Mouse (Mus musculus): ENCODE data around the gene Mrpl51. TPM values are rescaled to one million over a fixed set of nuclear protein-coding genes. Genes with fewer than 3 reads are reported as not detected.

The Mrpl51 gene
- polyA plus RNA-seq, 1 experiment from 2014 or later: 132 TPM

DNA sequence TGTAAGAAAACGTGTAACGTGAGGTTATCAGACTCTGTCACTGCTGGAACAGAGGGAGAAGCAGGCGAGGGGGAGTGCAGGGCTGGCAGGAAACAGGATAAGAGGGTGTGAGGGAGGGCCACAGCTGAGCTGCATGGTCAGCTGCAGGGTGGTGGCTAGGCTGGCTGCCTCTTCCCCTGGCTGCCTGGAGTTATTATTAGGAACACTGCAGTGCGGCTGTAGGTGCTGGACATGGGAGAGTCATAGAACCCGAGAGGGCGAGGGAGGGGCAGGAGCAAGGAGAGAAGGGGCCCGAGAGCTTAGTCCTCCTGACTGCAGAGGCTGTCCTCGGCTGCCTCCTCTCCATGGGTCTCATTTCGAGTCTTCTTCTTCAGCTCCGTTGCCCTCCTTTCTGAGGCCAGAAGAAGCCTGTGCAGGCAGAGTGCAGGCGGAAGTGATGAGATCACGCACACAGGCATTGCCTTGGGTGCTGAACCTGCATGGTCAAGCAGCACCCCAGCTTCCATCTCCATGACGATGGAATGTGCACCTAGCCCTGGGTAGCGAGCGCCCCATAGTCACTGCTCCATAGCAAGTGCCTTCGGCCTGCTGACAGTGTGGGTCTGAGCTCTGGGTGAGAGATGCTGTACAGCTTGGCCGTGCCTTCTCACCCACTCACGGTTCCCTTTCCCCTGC is 43.2 kb upstream of the Mrpl51 start:
- ATAC-seq: no peak
- H3K4me3 ChIP-seq (ENCODE audit: low read depth, low read length): no peak overlapping the region
- peaks cover 19% of the 10 kb centered on the region for H3K36me3 ChIP-seq (ENCODE audit: control insufficient read depth, insufficient read depth, low read length)
- 0 out of 2 replicates have a peak overlapping the region, but pooled peaks have one; percentile 23 for H3K9ac ChIP-seq (ENCODE audit: low read depth, low read length)
- H3K9me3 ChIP-seq (replicated peaks; ENCODE audit: control insufficient read depth, low read length, poor library complexity, severe bottlenecking): no peaks in the 10 kb centered on the region
- no peaks in the 10 kb centered on the region for H3K27me3 ChIP-seq (ENCODE audit: control insufficient read depth, insufficient read depth, low read depth, low read length)
- no peak overlapping the region; the same call in 1 of the 2 replicates for H3K4me2 ChIP-seq (ENCODE audit: low read length)
- H3K27ac ChIP-seq (ENCODE audit: low read length): no peak overlapping the region
- WGBS: 73% methylated on average over 17 of the region's 18 CpGs
- H3K4me1 ChIP-seq (ENCODE audit: control insufficient read depth, insufficient read depth, low read length): peaks cover 38% of the 10 kb centered on the region

DNA sequence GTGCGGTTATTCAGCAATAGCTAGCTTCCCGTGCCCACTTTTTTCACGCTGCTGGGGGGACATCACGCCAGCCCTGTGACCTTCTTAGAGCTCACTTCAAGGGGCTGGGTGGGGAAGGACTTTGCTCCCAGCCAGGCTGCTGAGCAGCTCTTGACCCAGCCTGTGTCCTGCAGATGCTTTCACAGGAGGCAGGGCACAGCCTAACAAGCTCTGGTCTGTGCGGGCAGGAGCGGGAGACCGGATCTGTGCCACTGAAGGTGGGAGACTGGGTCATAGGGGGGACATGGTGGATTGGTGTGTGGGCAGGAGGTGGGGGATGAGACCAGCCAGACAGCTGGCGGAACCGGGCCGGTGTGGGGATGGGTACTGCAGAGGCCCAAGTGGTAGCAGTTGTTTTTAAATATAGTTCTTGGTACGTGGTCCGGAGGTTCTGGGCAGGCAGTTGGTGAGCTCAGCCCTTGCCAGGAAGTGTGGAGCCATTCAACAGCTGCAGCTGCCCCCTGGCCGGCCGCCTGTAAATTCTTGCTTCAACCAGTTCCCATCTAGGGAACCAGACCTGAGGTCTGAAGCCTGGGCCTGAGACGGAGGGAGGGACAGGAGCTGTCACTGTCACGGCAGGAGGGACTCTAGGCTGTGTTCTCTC is 42.6 kb upstream of the Mrpl51 start:
- H3K4me2 ChIP-seq (ENCODE audit: low read length): no peak overlapping the region; the same call in 1 of the 2 replicates

DNA sequence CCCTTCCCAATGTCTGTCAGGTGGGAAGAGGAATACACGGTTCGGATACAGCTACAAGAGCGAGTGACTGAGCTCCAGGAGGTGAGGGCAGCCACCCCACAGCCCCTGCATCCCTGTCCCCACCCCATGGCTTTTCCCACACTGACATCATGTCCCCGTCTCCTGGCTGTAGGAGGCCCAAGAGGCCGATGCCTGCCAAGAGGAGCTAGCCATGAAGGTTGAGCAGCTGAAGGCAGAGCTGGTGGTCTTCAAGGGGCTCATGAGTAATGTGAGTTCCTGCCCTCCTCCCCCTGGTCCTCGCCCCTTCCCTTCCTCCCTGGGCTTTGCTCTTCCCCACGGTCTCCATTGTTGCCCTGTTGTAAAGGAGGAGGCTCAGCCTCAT is 42.0 kb upstream of the Mrpl51 start:
- no peak overlapping the region for H3K27ac ChIP-seq (ENCODE audit: low read length)
- H3K36me3 ChIP-seq (ENCODE audit: control insufficient read depth, insufficient read depth, low read length): peaks cover 21% of the 10 kb centered on the region
- H3K4me3 ChIP-seq (ENCODE audit: low read depth, low read length): no peak overlapping the region
- no peak overlapping the region for H3K9ac ChIP-seq (ENCODE audit: low read depth, low read length)
- H3K27me3 ChIP-seq (ENCODE audit: control insufficient read depth, insufficient read depth, low read depth, low read length): no peaks in the 10 kb centered on the region
- no peak overlapping the region for H3K4me2 ChIP-seq (ENCODE audit: low read length)
- no peak for ATAC-seq
- no peaks in the 10 kb centered on the region for H3K9me3 ChIP-seq (replicated peaks; ENCODE audit: control insufficient read depth, low read length, poor library complexity, severe bottlenecking)
- 78% methylated on average over 7 of the region's 7 CpGs for WGBS
- H3K4me1 ChIP-seq (ENCODE audit: control insufficient read depth, insufficient read depth, low read length): peaks cover 35% of the 10 kb centered on the region

More for the DNA sequence above, 42.6 kb upstream of the Mrpl51 start:
- Histone ChIP-seq H3K4me1 (ENCODE audit: control insufficient read depth, insufficient read depth, low read length) (peaks cover 38% of the 10 kb centered on the region), H3K9ac (ENCODE audit: low read depth, low read length) (0 out of 2 replicates have a peak overlapping the region, but pooled peaks have one; percentile 23), H3K27me3 (ENCODE audit: control insufficient read depth, insufficient read depth, low read depth, low read length) (no peaks in the 10 kb centered on the region), H3K36me3 (ENCODE audit: control insufficient read depth, insufficient read depth, low read length) (peaks cover 21% of the 10 kb centered on the region), H3K9me3 (replicated peaks; ENCODE audit: control insufficient read depth, low read length, poor library complexity, severe bottlenecking) (no peaks in the 10 kb centered on the region), H3K4me3 (ENCODE audit: low read depth, low read length) (no peak overlapping the region), H3K27ac (ENCODE audit: low read length) (no peak overlapping the region)
- no peak for ATAC-seq
- WGBS: 82% methylated on average over 16 of the region's 16 CpGs

DNA sequence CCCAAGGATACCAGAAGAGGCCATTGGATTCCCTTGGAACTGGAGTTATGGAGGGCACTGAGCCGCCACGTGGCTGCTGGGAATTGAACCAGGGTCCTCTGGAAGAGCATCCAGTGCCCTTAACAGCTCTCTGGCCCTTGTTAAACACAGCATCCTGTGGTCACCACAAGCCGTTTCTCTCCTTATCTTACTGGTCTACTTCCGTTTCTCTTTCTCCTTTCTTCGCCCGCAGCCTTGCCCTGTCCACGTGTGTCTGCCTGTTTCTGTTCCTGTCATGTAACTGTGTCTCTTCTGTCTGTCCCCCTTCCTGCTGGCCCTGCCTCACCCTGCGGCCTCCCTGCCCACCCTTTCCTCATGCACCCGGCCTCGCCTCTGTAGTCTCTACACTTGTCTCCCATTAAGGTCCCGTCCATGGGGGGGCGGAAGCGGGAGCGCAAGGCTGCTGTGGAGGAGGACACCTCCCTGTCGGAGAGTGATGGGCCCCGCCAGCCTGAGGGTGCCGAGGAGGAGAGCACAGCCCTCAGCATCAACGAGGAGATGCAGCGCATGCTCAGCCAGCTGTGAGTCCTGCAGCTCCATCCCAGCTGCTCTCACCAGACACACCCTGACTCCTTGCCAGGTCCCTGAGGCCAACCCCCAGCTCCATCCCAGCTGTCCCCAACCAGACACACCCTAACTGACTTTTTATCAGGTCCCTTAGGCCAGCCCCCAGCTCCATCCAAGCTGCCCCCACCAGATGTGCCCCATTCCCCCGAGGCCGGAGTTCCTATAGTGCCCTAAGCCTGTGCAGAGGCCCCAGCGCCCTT is 39.2 kb upstream of the Mrpl51 start:
- no peak overlapping the region for H3K9ac ChIP-seq (ENCODE audit: low read depth, low read length)
- peaks cover 14% of the 10 kb centered on the region for H3K4me1 ChIP-seq (ENCODE audit: control insufficient read depth, insufficient read depth, low read length)
- H3K36me3 ChIP-seq (ENCODE audit: control insufficient read depth, insufficient read depth, low read length): peaks cover 21% of the 10 kb centered on the region
- H3K27me3 ChIP-seq (ENCODE audit: control insufficient read depth, insufficient read depth, low read depth, low read length): no peaks in the 10 kb centered on the region
- 83% methylated on average over 22 of the region's 22 CpGs for WGBS
- no peak overlapping the region for H3K4me3 ChIP-seq (ENCODE audit: low read depth, low read length)
- H3K27ac ChIP-seq (ENCODE audit: low read length): no peak overlapping the region
- no peaks in the 10 kb centered on the region for H3K9me3 ChIP-seq (replicated peaks; ENCODE audit: control insufficient read depth, low read length, poor library complexity, severe bottlenecking)
- ATAC-seq: no peak
- no peak overlapping the region for H3K4me2 ChIP-seq (ENCODE audit: low read length)

GRCm38 (mm10) chr6:125153018-125153389 is 38.6 kb upstream of the Mrpl51 start:
- Histone ChIP-seq H3K9me3 (replicated peaks; ENCODE audit: control insufficient read depth, low read length, poor library complexity, severe bottlenecking) (no peaks in the 10 kb centered on the region), H3K27me3 (ENCODE audit: control insufficient read depth, insufficient read depth, low read depth, low read length) (no peaks in the 10 kb centered on the region), H3K36me3 (ENCODE audit: control insufficient read depth, insufficient read depth, low read length) (peaks cover 21% of the 10 kb centered on the region), H3K4me3 (ENCODE audit: low read depth, low read length) (no peak overlapping the region), H3K4me2 (ENCODE audit: low read length) (no peak overlapping the region), H3K9ac (ENCODE audit: low read depth, low read length) (no peak overlapping the region), H3K27ac (ENCODE audit: low read length) (no peak overlapping the region), H3K4me1 (ENCODE audit: control insufficient read depth, insufficient read depth, low read length) (peaks cover 8% of the 10 kb centered on the region)
- ATAC-seq: no peak
- WGBS: 87% methylated on average over 5 of the region's 5 CpGs

- 93% methylated on average over 4 of the region's 4 CpGs for WGBS
These were observed 37.9 kb upstream of the Mrpl51 start for GRCm38 (mm10) chr6:125153682-125154081.

DNA sequence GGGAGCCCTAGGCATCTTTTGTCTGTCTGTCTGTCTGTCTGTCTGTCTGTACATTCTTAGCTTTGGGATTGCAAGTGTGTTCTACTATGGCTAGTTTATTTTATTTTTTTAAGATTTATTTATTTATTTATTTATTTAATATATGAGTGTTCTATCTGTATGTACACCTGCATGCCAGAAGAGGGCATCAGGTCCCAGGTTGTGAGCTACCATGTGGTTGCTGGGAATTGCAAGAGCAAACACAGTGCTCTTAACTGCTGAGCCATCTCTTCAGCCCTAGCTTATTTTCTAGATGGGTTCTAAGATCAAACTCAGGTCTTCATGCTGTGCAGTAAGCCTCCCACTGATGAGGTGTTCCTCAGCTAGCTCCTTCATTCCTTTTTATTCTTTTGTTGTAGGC is 37.1 kb upstream of the Mrpl51 start:
- Histone ChIP-seq H3K4me3 (ENCODE audit: low read depth, low read length) (no peak overlapping the region), H3K9ac (ENCODE audit: low read depth, low read length) (no peak overlapping the region), H3K36me3 (ENCODE audit: control insufficient read depth, insufficient read depth, low read length) (peaks cover 21% of the 10 kb centered on the region), H3K4me2 (ENCODE audit: low read length) (no peak overlapping the region), H3K4me1 (ENCODE audit: control insufficient read depth, insufficient read depth, low read length) (no peaks in the 10 kb centered on the region), H3K27me3 (ENCODE audit: control insufficient read depth, insufficient read depth, low read depth, low read length) (no peaks in the 10 kb centered on the region), H3K9me3 (replicated peaks; ENCODE audit: control insufficient read depth, low read length, poor library complexity, severe bottlenecking) (no peaks in the 10 kb centered on the region), H3K27ac (ENCODE audit: low read length) (no peak overlapping the region)
- ATAC-seq: peak; percentile 37; the same call in 1 of the 2 replicates

More at GRCm38 (mm10) chr6:125153682-125154081, 37.9 kb upstream of the Mrpl51 start:
- no peaks in the 10 kb centered on the region for H3K27me3 ChIP-seq (ENCODE audit: control insufficient read depth, insufficient read depth, low read depth, low read length)
- H3K36me3 ChIP-seq (ENCODE audit: control insufficient read depth, insufficient read depth, low read length): peaks cover 21% of the 10 kb centered on the region
- no peak for ATAC-seq
- H3K9ac ChIP-seq (ENCODE audit: low read depth, low read length): no peak overlapping the region
- peaks cover under 1% of the 10 kb centered on the region; the same call in 1 of the 2 replicates for H3K4me1 ChIP-seq (ENCODE audit: control insufficient read depth, insufficient read depth, low read length)
- H3K27ac ChIP-seq (ENCODE audit: low read length): no peak overlapping the region
- H3K4me3 ChIP-seq (ENCODE audit: low read depth, low read length): no peak overlapping the region
- H3K4me2 ChIP-seq (ENCODE audit: low read length): no peak overlapping the region
- H3K9me3 ChIP-seq (replicated peaks; ENCODE audit: control insufficient read depth, low read length, poor library complexity, severe bottlenecking): no peaks in the 10 kb centered on the region

GRCm38 (mm10) chr6:125155262-125155661 is 36.3 kb upstream of the Mrpl51 start:
- ATAC-seq: no peak
- Histone ChIP-seq H3K27me3 (ENCODE audit: control insufficient read depth, insufficient read depth, low read depth, low read length) (no peaks in the 10 kb centered on the region), H3K9me3 (replicated peaks; ENCODE audit: control insufficient read depth, low read length, poor library complexity, severe bottlenecking) (no peaks in the 10 kb centered on the region), H3K4me1 (ENCODE audit: control insufficient read depth, insufficient read depth, low read length) (no peaks in the 10 kb centered on the region), H3K4me3 (ENCODE audit: low read depth, low read length) (no peak overlapping the region), H3K9ac (ENCODE audit: low read depth, low read length) (no peak overlapping the region), H3K4me2 (ENCODE audit: low read length) (no peak overlapping the region), H3K27ac (ENCODE audit: low read length) (no peak overlapping the region), H3K36me3 (ENCODE audit: control insufficient read depth, insufficient read depth, low read length) (peaks cover 23% of the 10 kb centered on the region)
- 83% methylated on average over 8 of the region's 8 CpGs for WGBS

DNA sequence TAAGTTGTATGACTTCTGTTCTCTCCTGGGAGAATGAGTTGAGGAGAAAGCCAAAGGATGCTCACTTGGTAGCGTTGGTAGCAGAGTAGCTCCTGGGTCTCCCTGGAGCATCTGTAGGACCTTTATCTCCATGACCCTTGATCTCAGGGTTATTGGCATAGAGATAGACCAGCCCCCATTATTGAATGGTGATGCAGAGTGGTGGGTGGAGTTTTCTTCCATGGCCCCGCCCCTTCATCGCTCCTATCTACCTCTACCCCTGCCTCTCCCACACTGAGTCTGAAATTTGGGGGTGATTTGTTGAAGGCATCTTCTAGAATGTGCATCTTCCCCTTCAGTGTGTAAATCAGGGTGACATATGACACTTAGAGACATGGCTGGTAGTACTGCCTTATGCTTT is 35.1 kb upstream of the Mrpl51 start:
- H3K27me3 ChIP-seq (ENCODE audit: control insufficient read depth, insufficient read depth, low read depth, low read length): no peaks in the 10 kb centered on the region
- WGBS: 78% methylated on average over 3 of the region's 3 CpGs
- no peaks in the 10 kb centered on the region for H3K9me3 ChIP-seq (replicated peaks; ENCODE audit: control insufficient read depth, low read length, poor library complexity, severe bottlenecking)
- no peak overlapping the region for H3K27ac ChIP-seq (ENCODE audit: low read length)
- ATAC-seq: no peak
- H3K4me3 ChIP-seq (ENCODE audit: low read depth, low read length): no peak overlapping the region
- H3K9ac ChIP-seq (ENCODE audit: low read depth, low read length): no peak overlapping the region
- peaks cover 33% of the 10 kb centered on the region for H3K36me3 ChIP-seq (ENCODE audit: control insufficient read depth, insufficient read depth, low read length)
- no peak overlapping the region for H3K4me2 ChIP-seq (ENCODE audit: low read length)
- H3K4me1 ChIP-seq (ENCODE audit: control insufficient read depth, insufficient read depth, low read length): no peaks in the 10 kb centered on the region
